Mouse (Mus musculus): ENCODE results near the gene Erich4.
"Not testable (repeated sequence)": the region's sequence is repeated elsewhere in the genome, so short reads cannot be mapped to it uniquely, and the experiment has no call there.

The Erich4 gene

DNA sequence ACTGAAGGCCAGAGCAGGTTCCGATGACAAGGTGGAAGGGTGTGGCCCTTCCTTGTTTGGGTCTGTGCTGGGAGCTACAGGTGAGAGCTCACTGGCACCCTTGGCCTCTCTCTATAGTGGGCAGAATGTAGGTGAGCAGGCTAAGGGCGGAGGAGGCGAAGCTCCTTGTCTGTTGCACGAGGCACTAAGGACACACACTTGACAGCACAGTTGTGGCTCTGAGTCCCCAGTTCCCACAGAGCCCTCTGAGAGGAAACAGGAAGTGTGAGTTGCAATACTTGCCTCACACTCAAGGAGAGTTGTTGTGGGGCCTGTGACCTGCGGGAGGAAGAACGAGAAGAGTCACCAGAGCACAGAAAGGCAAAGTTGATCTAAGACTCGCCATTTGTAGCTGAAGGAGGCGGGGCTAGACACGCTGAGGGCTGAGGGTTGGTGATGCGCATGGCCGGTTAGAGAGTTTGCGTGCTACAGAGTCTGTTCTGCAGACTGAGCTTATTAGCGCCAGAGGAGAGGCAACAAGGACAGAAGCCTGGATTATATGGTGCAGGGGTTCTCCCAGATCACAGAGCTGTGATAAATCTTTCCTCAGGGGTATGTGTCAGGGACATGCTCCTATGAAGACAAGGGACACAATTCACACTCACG is 38.8 kb downstream of the Erich4 start:
- DNase-seq, result peak; percentile 40 to 55

GRCm38 (mm10) chr7:25576308-25576707 is 39.4 kb downstream of the Erich4 start:
- not testable (repeated sequence) for DNase-seq

- no peak for DNase-seq
Measured at GRCm38 (mm10) chr7:25575870-25576269, 39.8 kb downstream of the Erich4 start.

DNA sequence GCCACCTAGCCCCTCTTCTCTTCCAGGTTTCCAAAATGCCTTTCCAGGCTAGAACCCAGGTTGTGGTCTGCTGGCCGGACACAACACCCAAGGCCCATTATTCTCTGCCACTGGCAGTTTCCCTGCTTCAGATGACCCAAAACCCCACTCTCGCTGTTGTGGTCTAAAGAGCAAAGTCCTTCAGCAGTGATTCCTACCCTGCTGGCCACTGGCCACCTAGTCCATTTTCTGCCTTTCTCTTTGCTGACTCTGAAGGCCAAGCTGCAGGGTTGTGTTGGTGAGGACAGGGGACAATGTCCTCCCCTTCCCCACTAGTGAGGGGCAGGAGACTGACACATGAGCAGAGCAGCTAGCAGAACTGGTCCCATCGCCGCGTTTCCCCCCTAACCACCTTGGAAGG is 40.6 kb downstream of the Erich4 start:
- no peak for DNase-seq

DNA sequence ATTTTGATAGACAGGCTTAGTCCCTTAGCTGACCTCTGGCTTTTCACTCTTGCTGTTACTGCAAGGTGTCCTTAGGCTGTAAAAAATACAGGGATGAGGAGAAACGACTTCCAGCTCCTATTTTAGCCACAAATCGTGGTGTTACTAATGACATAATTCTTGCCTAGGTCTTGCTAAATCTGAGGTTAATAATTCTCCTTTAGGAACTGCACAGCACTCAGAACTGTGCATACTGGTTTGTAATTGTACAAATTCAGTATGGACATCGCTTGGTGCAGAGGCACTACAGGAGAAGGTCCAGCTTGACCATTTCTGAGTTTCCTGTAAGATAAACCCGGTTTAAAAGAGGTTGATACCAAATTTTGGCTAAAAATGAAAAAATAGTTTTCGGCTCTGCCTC is 41.9 kb downstream of the Erich4 start:
- not testable (repeated sequence) for DNase-seq

GRCm38 (mm10) chr7:25568721-25569120 is 47.0 kb downstream of the Erich4 start:
- DNase-seq, result no peak

All from lung, postnatal 4 days (tissue).